ENCODE assay signal across 17 mouse cellular contexts in genomic region chr10:122958699-122959098, GRCm38 (mm10).
"Had no signal": no experiment of that assay in that cellular context is flagged by ENCODE, and none has a peak within 500 bp of the region (broad histone marks: within the 10 kb centered on the region; RNA-seq: fewer than 3 reads in every experiment).

No protein-coding gene starts in this region.

- ATAC-seq: lung, postnatal 0 days; midbrain, embryonic 13.5 days; midbrain, embryonic 15.5 days had no signal

- H3K27me3 ChIP-seq: lung, embryonic 15.5 days; midbrain, embryonic 13.5 days; midbrain, embryonic 15.5 days; neural tube, embryonic 12.5 days; stomach, embryonic 15.5 days had no signal

- H3K27ac ChIP-seq: lung, embryonic 15.5 days; macrophage; midbrain, embryonic 13.5 days; midbrain, embryonic 15.5 days; neural tube, embryonic 12.5 days; stomach, embryonic 15.5 days; stomach, postnatal 0 days had no signal

- H3K36me3 ChIP-seq: lung, embryonic 15.5 days; midbrain, embryonic 13.5 days; midbrain, embryonic 15.5 days; neural tube, embryonic 12.5 days; stomach, embryonic 15.5 days had no signal

- H3K4me3 ChIP-seq: lung, embryonic 15.5 days; megakaryocyte, embryonic 14.5 days; midbrain, embryonic 13.5 days; midbrain, embryonic 15.5 days; neural tube, embryonic 12.5 days; stomach, embryonic 15.5 days had no signal

- H3K9ac ChIP-seq: lung, embryonic 15.5 days; midbrain, embryonic 13.5 days; midbrain, embryonic 15.5 days; neural tube, embryonic 12.5 days; stomach, embryonic 15.5 days had no signal

- H3K9me3 ChIP-seq: lung, embryonic 15.5 days; midbrain, embryonic 13.5 days; midbrain, embryonic 15.5 days; neural tube, embryonic 12.5 days; stomach, embryonic 15.5 days had no signal

- DNase-seq: lung, adult 2 months; lung, postnatal 14 days; lung, postnatal 36 days; right cerebral cortex, postnatal 14 days; thymus, adult 2 months; thymus, postnatal 25 days; thymus, postnatal 4 days had no signal

- H3K4me2 ChIP-seq: lung, embryonic 15.5 days; midbrain, embryonic 11.5 days; midbrain, embryonic 13.5 days; midbrain, embryonic 15.5 days; neural tube, embryonic 12.5 days; stomach, embryonic 15.5 days had no signal
